29 mouse cellular contexts compared by ENCODE assay signal in genomic region chr13:107531528-107531927, GRCm38 (mm10).
DNase-seq lines count a peak whose midpoint lies in the region; ATAC-seq and TF ChIP-seq lines count a peak whose summit lies in the region.
"Had no signal": no experiment of that assay in that cellular context is flagged by ENCODE, and none has a peak within 500 bp of the region (broad histone marks: within the 10 kb centered on the region; RNA-seq: fewer than 3 reads in every experiment).

No protein-coding gene starts in this region.

- H3K4me3 ChIP-seq in forebrain, postnatal 0 days (ENCODE audit: low read depth, low read length), result no peak overlapping the region
- H3K4me3 ChIP-seq in forebrain, embryonic 11.5 days (ENCODE audit: low read depth, low read length), result no peak overlapping the region
- no peak overlapping the region for H3K4me3 ChIP-seq in lung, embryonic 14.5 days (ENCODE audit: low read depth, low read length)
- H3K4me3 ChIP-seq in lung, postnatal 0 days (ENCODE audit: low read depth, low read length), result no peak overlapping the region
- no peak overlapping the region for H3K4me3 ChIP-seq in liver, embryonic 12.5 days
- H3K4me3 ChIP-seq: embryonic facial prominence, embryonic 13.5 days; forebrain, embryonic 10.5 days; gastrocnemius, adult 2 months; heart, adult 2 months; heart, embryonic 12.5 days; intestine, embryonic 15.5 days; liver, embryonic 13.5 days; megakaryocyte, embryonic 14.5 days; stomach, embryonic 15.5 days had no signal

- peaks cover 11% of the 10 kb centered on the region; the same call in 1 of the 2 replicates for H3K4me1 ChIP-seq in forebrain, postnatal 0 days (ENCODE audit: insufficient read depth)
- no peaks in the 10 kb centered on the region for H3K4me1 ChIP-seq in forebrain, embryonic 11.5 days (replicated peaks; ENCODE audit: control insufficient read depth, insufficient read depth, low read length)
- peaks cover 9% of the 10 kb centered on the region for H3K4me1 ChIP-seq in lung, embryonic 14.5 days (ENCODE audit: insufficient read depth)
- H3K4me1 ChIP-seq in lung, postnatal 0 days (ENCODE audit: insufficient read depth, low read depth, low read length), result no peaks in the 10 kb centered on the region
- no peaks in the 10 kb centered on the region for H3K4me1 ChIP-seq in liver, embryonic 12.5 days
- H3K4me1 ChIP-seq: embryonic facial prominence, embryonic 13.5 days; heart, embryonic 12.5 days; intestine, embryonic 15.5 days; liver, embryonic 13.5 days; stomach, embryonic 15.5 days had no signal

- peak; percentile 49 for DNase-seq in forebrain, postnatal 0 days
- DNase-seq in forebrain, embryonic 11.5 days (ENCODE audit: low spot score), result no peak
- peak; percentile 27 for DNase-seq in lung, embryonic 14.5 days
- no peak for DNase-seq in lung, postnatal 0 days (ENCODE audit: low spot score)
- DNase-seq in retina, postnatal 1 day, result peak; percentile 35
- DNase-seq in retina, embryonic 14.5 days (ENCODE audit: low spot score), result no peak
- no peak for DNase-seq in adrenal gland, adult (ENCODE audit: inconsistent age in 2 of 2, low spot score in 1 of 2)
- DNase-seq: adrenal gland, postnatal 14 days; cerebellum, adult 18-20 months; cerebellum, postnatal 10 days; gastrocnemius, adult 2 months; gastrocnemius, postnatal 36 days; heart, adult 2 months; kidney, adult 2 months; kidney, postnatal 4 days; liver, embryonic 13.5 days; lung, adult 18-20 months; lung, postnatal 36 days; right cerebral cortex, postnatal 14 days had no signal

- H3K27me3 ChIP-seq in forebrain, postnatal 0 days (ENCODE audit: insufficient read depth, low read length), result no peaks in the 10 kb centered on the region
- no peaks in the 10 kb centered on the region for H3K27me3 ChIP-seq in forebrain, embryonic 11.5 days (ENCODE audit: control insufficient read depth, insufficient read depth, low read length)
- H3K27me3 ChIP-seq in lung, embryonic 14.5 days (ENCODE audit: insufficient read depth, low read length), result no peaks in the 10 kb centered on the region
- no peaks in the 10 kb centered on the region for H3K27me3 ChIP-seq in lung, postnatal 0 days (replicated peaks; ENCODE audit: insufficient read depth, low read length)
- no peaks in the 10 kb centered on the region; the same call in 1 of the 2 replicates for H3K27me3 ChIP-seq in liver, embryonic 12.5 days (replicated peaks)
- H3K27me3 ChIP-seq: embryonic facial prominence, embryonic 13.5 days; heart, embryonic 12.5 days; intestine, embryonic 15.5 days; liver, embryonic 13.5 days; stomach, embryonic 15.5 days had no signal

- 18% methylated on average over 10 of the region's 10 CpGs for WGBS in forebrain, postnatal 0 days
- WGBS in forebrain, embryonic 11.5 days, result 67% methylated on average over 10 of the region's 10 CpGs
- 44% methylated on average over 10 of the region's 10 CpGs for WGBS in lung, embryonic 14.5 days
- 52% methylated on average over 10 of the region's 10 CpGs for WGBS in lung, postnatal 0 days
- WGBS in liver, embryonic 12.5 days (ENCODE audit: insufficient replicate concordance), result 57% methylated on average over 10 of the region's 10 CpGs

- H3K36me3 ChIP-seq in forebrain, postnatal 0 days (ENCODE audit: insufficient read depth), result no peaks in the 10 kb centered on the region
- no peaks in the 10 kb centered on the region for H3K36me3 ChIP-seq in forebrain, embryonic 11.5 days (ENCODE audit: control insufficient read depth, insufficient read depth, low read length)
- H3K36me3 ChIP-seq in lung, embryonic 14.5 days (ENCODE audit: insufficient read depth), result no peaks in the 10 kb centered on the region
- H3K36me3 ChIP-seq in lung, postnatal 0 days (ENCODE audit: insufficient read depth, low read length), result no peaks in the 10 kb centered on the region
- H3K36me3 ChIP-seq in liver, embryonic 12.5 days, result no peaks in the 10 kb centered on the region
- H3K36me3 ChIP-seq: embryonic facial prominence, embryonic 13.5 days; forebrain, embryonic 10.5 days; G1E; heart, embryonic 12.5 days; intestine, embryonic 15.5 days; liver, embryonic 13.5 days; stomach, embryonic 15.5 days had no signal

- peak; percentile 60; the same call in 1 of the 2 replicates for ATAC-seq in forebrain, postnatal 0 days
- no peak for ATAC-seq in forebrain, embryonic 11.5 days (replicated peaks; ENCODE audit: low FRiP score)
- no peak for ATAC-seq in lung, embryonic 14.5 days (ENCODE audit: insufficient read depth)
- no peak for ATAC-seq in lung, postnatal 0 days
- no peak for ATAC-seq in liver, embryonic 12.5 days
- ATAC-seq: intestine, embryonic 15.5 days; midbrain, embryonic 16.5 days; Patski had no signal

- H3K4me2 ChIP-seq in forebrain, postnatal 0 days (ENCODE audit: low read depth), result peak overlapping the region; percentile 21; the same call in 1 of the 2 replicates
- H3K4me2 ChIP-seq in forebrain, embryonic 11.5 days (ENCODE audit: low read depth, low read length, severe bottlenecking), result no peak overlapping the region
- 0 out of 2 replicates have a peak overlapping the region, but pooled peaks have one; percentile 33 for H3K4me2 ChIP-seq in lung, embryonic 14.5 days
- no peak overlapping the region for H3K4me2 ChIP-seq in lung, postnatal 0 days (replicated peaks; ENCODE audit: low read depth, low read length)
- H3K4me2 ChIP-seq in liver, embryonic 12.5 days, result no peak overlapping the region
- H3K4me2 ChIP-seq: heart, embryonic 12.5 days; liver, embryonic 13.5 days had no signal

- TF ChIP-seq EP300 in lung, postnatal 0 days (IDR thresholded peaks at IDR 0.05), result no peak

- no peak for TF ChIP-seq CTCF in forebrain, postnatal 0 days (IDR thresholded peaks at IDR 0.05; ENCODE audit: low read depth)
- TF ChIP-seq CTCF in lung, embryonic 14.5 days (IDR thresholded peaks at IDR 0.05; ENCODE audit: low read depth), result no peak
- TF ChIP-seq CTCF in lung, postnatal 0 days (IDR thresholded peaks at IDR 0.05), result no peak

- 0 out of 2 replicates have a peak overlapping the region, but pooled peaks have one; percentile 18 for H3K9ac ChIP-seq in forebrain, postnatal 0 days
- H3K9ac ChIP-seq in forebrain, embryonic 11.5 days (ENCODE audit: low read length), result no peak overlapping the region
- no peak overlapping the region for H3K9ac ChIP-seq in lung, embryonic 14.5 days
- no peak overlapping the region for H3K9ac ChIP-seq in lung, postnatal 0 days (replicated peaks; ENCODE audit: low read depth)
- H3K9ac ChIP-seq in liver, embryonic 12.5 days, result no peak overlapping the region
- H3K9ac ChIP-seq: embryonic facial prominence, embryonic 13.5 days; heart, embryonic 12.5 days; intestine, embryonic 15.5 days; liver, embryonic 13.5 days; stomach, embryonic 15.5 days had no signal

- no peaks in the 10 kb centered on the region for H3K9me3 ChIP-seq in forebrain, postnatal 0 days (ENCODE audit: low read length)
- H3K9me3 ChIP-seq in forebrain, embryonic 11.5 days (ENCODE audit: control insufficient read depth, low read length), result no peaks in the 10 kb centered on the region
- no peaks in the 10 kb centered on the region for H3K9me3 ChIP-seq in lung, embryonic 14.5 days (ENCODE audit: low read depth, low read length)
- no peaks in the 10 kb centered on the region for H3K9me3 ChIP-seq in lung, postnatal 0 days (ENCODE audit: low read length)
- H3K9me3 ChIP-seq in liver, embryonic 12.5 days (replicated peaks), result no peaks in the 10 kb centered on the region
- H3K9me3 ChIP-seq: embryonic facial prominence, embryonic 13.5 days; forebrain, embryonic 10.5 days; heart, embryonic 12.5 days; intestine, embryonic 15.5 days; liver, embryonic 13.5 days; stomach, embryonic 15.5 days had no signal

- H3K27ac ChIP-seq in forebrain, postnatal 0 days (ENCODE audit: low read depth, low read length), result no peak overlapping the region
- H3K27ac ChIP-seq in forebrain, embryonic 11.5 days (ENCODE audit: low read depth, low read length), result no peak overlapping the region
- H3K27ac ChIP-seq in lung, embryonic 14.5 days (ENCODE audit: low read depth), result no peak overlapping the region
- no peak overlapping the region for H3K27ac ChIP-seq in lung, postnatal 0 days (ENCODE audit: low read length)
- no peak overlapping the region for H3K27ac ChIP-seq in liver, embryonic 12.5 days
- H3K27ac ChIP-seq: embryonic facial prominence, embryonic 13.5 days; forebrain, embryonic 10.5 days; gastrocnemius, adult 2 months; heart, adult 2 months; liver, embryonic 13.5 days had no signal

Comparison
In these comparisons a context has a peak if more than half of its experiments do, and no peak if none do; other contexts are left out.
1. DNase-seq: peak in forebrain, postnatal 0 days (single experiment), lung, embryonic 14.5 days (single experiment) and retina, postnatal 1 day (single experiment); none in forebrain, embryonic 11.5 days (single experiment), lung, postnatal 0 days (single experiment), retina, embryonic 14.5 days (single experiment) and adrenal gland, adult (0 of 2).
2. H3K4me2 ChIP-seq: peak in forebrain, postnatal 0 days (single experiment) and lung, embryonic 14.5 days (single experiment); none in forebrain, embryonic 11.5 days (single experiment), lung, postnatal 0 days (single experiment) and liver, embryonic 12.5 days (single experiment).